Mouse (Mus musculus) G1E (cell line): ENCODE measurements around the gene Trip4.

Experiments used
- CTCF ChIP-seq: IDR thresholded peaks from 2 replicates; pipeline ENCODE4 v1.5.1; 2012; ENCODE audit warnings: low read depth, low read length, inconsistent platforms, mixed read lengths
- GATA1 ChIP-seq: IDR thresholded peaks from 2 replicates; pipeline ENCODE4 v1.6.1; 2012; ENCODE audit warnings: borderline replicate concordance, low read length, inconsistent platforms, mixed read lengths
- GATA2 ChIP-seq: IDR thresholded peaks from 2 replicates; pipeline ENCODE4 v1.6.1; 2012; ENCODE audit warnings: low read depth, low read length, inconsistent platforms, borderline replicate concordance
- POLR2AphosphoS5 ChIP-seq: IDR thresholded peaks from 2 replicates; pipeline ENCODE4 v1.6.1; 2012; ENCODE audit warnings: low read depth, low read length, inconsistent platforms; ENCODE audit not compliant: insufficient replicate concordance
- TAL1 ChIP-seq: conservative IDR thresholded peaks from 2 replicates; pipeline ENCODE4 v1.6.1; 2012; ENCODE audit warnings: low read depth, low read length, inconsistent platforms, mixed read lengths

DNA sequence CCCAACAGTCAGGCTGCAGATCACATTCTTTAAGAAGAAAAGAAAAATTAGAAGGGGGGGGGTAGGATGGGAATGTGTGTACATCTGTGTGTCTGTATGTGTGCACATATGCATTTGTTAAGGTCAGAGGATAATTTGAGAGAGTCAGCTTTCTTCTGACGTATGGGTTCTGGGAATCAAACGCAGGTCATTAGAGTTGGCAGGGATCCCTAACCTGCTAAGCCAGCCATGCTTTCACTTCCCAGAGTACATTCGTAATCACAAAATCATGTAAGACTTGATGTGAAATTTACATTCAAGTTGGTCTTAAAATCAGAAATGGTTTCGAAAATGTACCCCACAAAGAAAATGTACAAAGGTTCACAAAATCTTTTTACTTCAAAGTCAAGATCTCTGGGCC lies 120.0 kb downstream of the Trip4 start:
- TF ChIP-seq GATA1 (no peak), CTCF (no peak), POLR2AphosphoS5 (no peak), TAL1 (no peak), GATA2 (no peak)
